Mouse (Mus musculus): Measurements from ENCODE around the gene Camsap2.

Gene Camsap2

GRCm38 (mm10) chr1:136345454-136346372, at the start of gene Camsap2:
Gene Camsap2, minus strand, starts transcription at chr1:136346104.
- peak; percentile 83 for DNase-seq (ENCODE audit: low read depth, low spot score)

GRCm38 (mm10) chr1:136395073-136395472, 49.2 kb upstream of the Camsap2 start:
- no peak for DNase-seq (ENCODE audit: low read depth, low spot score)

- no peak for DNase-seq (ENCODE audit: low read depth, low spot score)
Observed at GRCm38 (mm10) chr1:136394506-136394905, 48.6 kb upstream of the Camsap2 start.

- no peak for DNase-seq (ENCODE audit: low read depth, low spot score)
Observed at GRCm38 (mm10) chr1:136386914-136387313, 41.0 kb upstream of the Camsap2 start.

GRCm38 (mm10) chr1:136381583-136381982, 35.7 kb upstream of the Camsap2 start:
- no peak for DNase-seq (ENCODE audit: low read depth, low spot score)

GRCm38 (mm10) chr1:136381169-136381568, 35.3 kb upstream of the Camsap2 start:
- no peak for DNase-seq (ENCODE audit: low read depth, low spot score)

GRCm38 (mm10) chr1:136380606-136381005, 34.7 kb upstream of the Camsap2 start:
- no peak for DNase-seq (ENCODE audit: low read depth, low spot score)

GRCm38 (mm10) chr1:136380161-136380560, 34.3 kb upstream of the Camsap2 start:
- DNase-seq (ENCODE audit: low read depth, low spot score), result no peak

GRCm38 (mm10) chr1:136379261-136379660, 33.4 kb upstream of the Camsap2 start:
- DNase-seq (ENCODE audit: low read depth, low spot score), result no peak

- no peak for DNase-seq (ENCODE audit: low read depth, low spot score)
Observed at GRCm38 (mm10) chr1:136365986-136366385, 20.1 kb upstream of the Camsap2 start.

GRCm38 (mm10) chr1:136364711-136365110, 18.8 kb upstream of the Camsap2 start:
- DNase-seq (ENCODE audit: low read depth, low spot score), result no peak

- no peak for DNase-seq (ENCODE audit: low read depth, low spot score)
Observed at GRCm38 (mm10) chr1:136363035-136363434, 17.1 kb upstream of the Camsap2 start.

- no peak for DNase-seq (ENCODE audit: low read depth, low spot score)
Observed at GRCm38 (mm10) chr1:136362567-136362966, 16.7 kb upstream of the Camsap2 start.

- DNase-seq (ENCODE audit: low read depth, low spot score), result no peak
Observed at GRCm38 (mm10) chr1:136361373-136361772, 15.5 kb upstream of the Camsap2 start.

- no peak for DNase-seq (ENCODE audit: low read depth, low spot score)
Observed at GRCm38 (mm10) chr1:136360909-136361308, 15.0 kb upstream of the Camsap2 start.

- no peak for DNase-seq (ENCODE audit: low read depth, low spot score)
Observed at GRCm38 (mm10) chr1:136358841-136359360, 13.0 kb upstream of the Camsap2 start.

- no peak for DNase-seq (ENCODE audit: low read depth, low spot score)
Observed at GRCm38 (mm10) chr1:136355651-136356050, 9.7 kb upstream of the Camsap2 start.

GRCm38 (mm10) chr1:136350699-136351200, 4.8 kb upstream of the Camsap2 start:
- DNase-seq (ENCODE audit: low read depth, low spot score), result no peak

- DNase-seq (ENCODE audit: low read depth, low spot score), result no peak
Observed at GRCm38 (mm10) chr1:136348137-136348536, 2.2 kb upstream of the Camsap2 start.

- DNase-seq (ENCODE audit: low read depth, low spot score), result no peak
Observed at GRCm38 (mm10) chr1:136347140-136347539, 1.2 kb upstream of the Camsap2 start.

- no peak for DNase-seq (ENCODE audit: low read depth, low spot score)
Observed at GRCm38 (mm10) chr1:136346373-136347035, 600 bp upstream of the Camsap2 start.

- no peak for DNase-seq (ENCODE audit: low read depth, low spot score)
Observed at GRCm38 (mm10) chr1:136344768-136345453, 993 bp downstream of the Camsap2 start.
